Mouse (Mus musculus): ENCODE measurements around the gene Igsf8. TPM values are rescaled to one million over a fixed set of nuclear protein-coding genes. Genes with fewer than 3 reads are reported as not detected.

Igsf8 gene
- polyA plus RNA-seq, 2 experiments, result 11.0 to 15.4 TPM

DNA sequence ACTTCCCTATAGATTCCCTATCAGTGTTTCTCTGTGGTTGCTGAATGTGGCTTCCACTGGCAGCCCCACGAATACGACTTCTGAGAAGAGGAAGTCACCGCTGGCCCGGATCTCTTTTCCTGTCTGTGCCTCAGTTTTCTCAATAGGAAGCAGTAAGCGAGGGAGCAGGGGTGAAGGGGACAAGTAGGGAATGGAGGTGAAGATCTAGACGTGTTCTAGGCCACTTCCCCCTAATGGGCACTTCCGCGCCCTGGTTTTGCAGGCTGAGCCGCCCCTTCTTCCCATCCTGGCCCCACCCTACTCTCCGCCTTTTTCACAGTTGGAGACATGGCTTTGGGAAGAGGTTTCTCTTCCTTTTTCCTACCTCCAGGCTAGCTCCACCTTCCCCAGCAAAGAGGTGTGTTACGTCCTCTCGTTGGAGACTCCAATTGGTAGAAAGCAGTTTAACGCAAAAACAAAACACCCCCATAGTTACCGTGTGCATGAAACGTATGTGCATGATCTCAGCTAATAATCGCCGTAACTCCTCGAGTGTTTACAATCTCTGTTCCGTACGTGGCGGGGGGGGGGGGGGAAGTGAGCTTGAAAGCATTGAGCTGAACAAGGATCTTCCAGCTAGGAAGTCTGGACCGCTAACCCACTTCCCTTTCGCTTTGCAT is 49.9 kb downstream of the Igsf8 start:
- H3K27me3 ChIP-seq (ENCODE audit: control insufficient read depth, insufficient read depth, low read length), result no peaks in the 10 kb centered on the region
- H3K4me2 ChIP-seq (ENCODE audit: low read depth), result peak overlapping the region; percentile 98
- TF ChIP-seq CTCF (IDR thresholded peaks at IDR 0.05; ENCODE audit: low read depth) (no peak), EP300 (IDR thresholded peaks at IDR 0.05; ENCODE audit: low read depth) (no peak)
- H3K4me3 ChIP-seq (ENCODE audit: insufficient read depth in 1 of 2, low read depth in 2 of 2, low read length in 2 of 2), result peak overlapping the region; percentile 66 to 68
- H3K4me1 ChIP-seq (replicated peaks; ENCODE audit: control insufficient read depth in 2 of 2, insufficient read depth in 2 of 2, low read length in 1 of 2), result peaks cover 0 to 30% of the 10 kb centered on the region in 2 experiments; a peak in 3 of 4 replicates
- H3K9ac ChIP-seq (replicated peaks), result peak overlapping the region; percentile 70
- H3K27ac ChIP-seq, result peak overlapping the region; percentile 75
- H3K9me3 ChIP-seq (ENCODE audit: control insufficient read depth, low read length), result no peaks in the 10 kb centered on the region
- ATAC-seq (ENCODE audit: insufficient read depth) (peak; percentile 32), DNase-seq (ENCODE audit: low read depth in 3 of 3, low spot score in 3 of 3) (peak; percentile 47 to 63 (median 54))
- no peaks in the 10 kb centered on the region for H3K36me3 ChIP-seq (replicated peaks; ENCODE audit: control insufficient read depth, insufficient read depth, low read depth)
- 2% methylated on average over 23 of the region's 23 CpGs for WGBS (ENCODE audit: insufficient replicate concordance)

DNA sequence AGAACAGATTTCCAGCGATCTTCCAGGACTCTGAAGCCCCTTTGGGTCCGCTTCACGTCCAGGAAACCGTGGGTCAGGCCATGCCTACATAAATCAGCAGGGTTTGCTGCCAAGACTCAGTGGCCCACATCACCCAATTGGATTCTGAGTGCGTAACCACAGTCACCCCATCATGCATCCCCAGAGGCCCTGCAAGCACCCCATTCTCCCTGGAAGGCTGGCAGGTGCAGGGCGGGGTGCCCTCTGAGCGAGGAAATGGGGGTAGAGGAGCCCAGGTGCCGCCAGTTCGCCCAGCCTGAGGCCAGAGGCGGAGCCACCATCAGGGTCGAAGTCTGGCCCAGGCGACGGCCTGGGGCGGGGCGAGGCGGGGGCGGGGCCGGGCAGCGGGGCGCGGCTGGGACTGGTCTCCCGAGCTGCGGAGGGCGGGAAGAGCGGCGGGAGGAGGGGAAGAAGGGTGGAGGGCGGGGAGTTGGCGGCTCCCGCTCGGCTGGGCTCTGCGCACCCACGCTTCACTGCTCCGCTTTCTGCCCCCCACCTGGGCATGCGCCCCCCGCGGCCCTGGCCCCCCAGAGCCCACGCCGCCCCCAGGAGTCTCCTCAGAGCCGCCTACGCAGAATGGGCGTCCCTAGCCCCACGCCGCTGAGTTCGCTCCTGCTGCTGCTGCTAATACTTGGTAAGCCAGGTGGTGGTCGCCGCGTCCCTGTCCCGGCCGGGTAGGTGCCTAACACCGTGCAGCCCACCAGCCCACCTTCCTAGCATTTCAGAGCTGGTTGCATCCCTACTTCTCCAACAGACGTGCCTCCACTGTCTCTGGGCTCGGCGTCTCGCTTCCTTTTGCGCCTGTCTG is 50.7 kb downstream of the Igsf8 start:
- H3K36me3 ChIP-seq (replicated peaks; ENCODE audit: control insufficient read depth, insufficient read depth, low read depth), result no peaks in the 10 kb centered on the region
- peaks cover 0 to 27% of the 10 kb centered on the region in 2 experiments; a peak in 3 of 4 replicates for H3K4me1 ChIP-seq (replicated peaks; ENCODE audit: control insufficient read depth in 2 of 2, insufficient read depth in 2 of 2, low read length in 1 of 2)
- no peak for TF ChIP-seq EP300 (IDR thresholded peaks at IDR 0.05; ENCODE audit: low read depth)
- no peak for TF ChIP-seq CTCF (IDR thresholded peaks at IDR 0.05; ENCODE audit: low read depth)
- under 1% methylated on average over 52 of the region's 55 CpGs for WGBS (ENCODE audit: insufficient replicate concordance)
- no peaks in the 10 kb centered on the region for H3K9me3 ChIP-seq (ENCODE audit: control insufficient read depth, low read length)
- H3K27ac ChIP-seq, result peak overlapping the region; percentile 75
- peak; percentile 86 for ATAC-seq (ENCODE audit: insufficient read depth)
- peak overlapping the region; percentile 98 for H3K4me2 ChIP-seq (ENCODE audit: low read depth)
- no peaks in the 10 kb centered on the region for H3K27me3 ChIP-seq (ENCODE audit: control insufficient read depth, insufficient read depth, low read length)
- H3K4me3 ChIP-seq (ENCODE audit: insufficient read depth in 1 of 2, low read depth in 2 of 2, low read length in 2 of 2), result peak overlapping the region; percentile 66 to 77
- peak overlapping the region; percentile 77 for H3K9ac ChIP-seq (replicated peaks)
- peak; percentile 78 to 80 (median 79) for DNase-seq (ENCODE audit: low read depth in 3 of 3, low spot score in 3 of 3)

DNA sequence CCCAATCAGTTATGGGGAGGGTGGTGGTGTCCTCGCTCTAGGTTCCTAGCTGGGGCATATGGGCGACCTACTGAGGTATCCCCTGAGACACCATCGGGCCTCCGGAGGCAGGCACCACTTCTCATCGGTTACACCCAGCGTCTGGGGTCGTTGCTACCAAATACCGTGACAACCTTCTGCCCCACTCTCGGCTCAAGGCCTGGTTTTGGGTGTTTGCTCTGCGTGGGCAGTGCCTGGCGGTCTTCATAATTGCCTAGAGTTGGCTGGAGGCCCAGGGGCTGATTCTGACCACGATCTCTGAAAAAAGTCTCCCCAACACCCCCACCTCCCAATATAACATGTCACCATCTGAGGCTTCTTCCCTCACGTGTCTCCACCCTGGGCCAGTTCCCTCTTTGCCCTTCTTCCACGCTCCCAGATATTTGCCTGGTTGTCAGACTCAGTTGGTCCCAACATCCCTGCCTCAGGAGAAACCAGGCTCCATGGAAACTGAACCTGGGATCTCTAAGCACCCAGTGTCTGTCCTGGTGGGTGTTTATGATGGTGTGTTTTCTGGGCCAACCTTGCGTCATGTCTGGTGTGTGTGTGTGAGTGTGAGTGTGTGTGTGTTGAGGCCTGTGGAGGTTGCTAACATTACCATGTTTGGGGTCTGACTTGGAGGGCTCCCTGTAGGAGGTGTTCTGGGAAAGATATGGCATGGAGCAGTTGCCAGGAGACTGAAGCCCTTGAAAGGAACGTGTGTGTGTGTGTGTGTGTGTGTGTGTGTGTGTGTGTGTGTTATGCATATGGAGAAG is 51.5 kb downstream of the Igsf8 start:
- no peak for TF ChIP-seq CTCF (IDR thresholded peaks at IDR 0.05; ENCODE audit: low read depth)
- TF ChIP-seq EP300 (IDR thresholded peaks at IDR 0.05; ENCODE audit: low read depth), result no peak
- Histone ChIP-seq H3K4me3 (ENCODE audit: insufficient read depth in 1 of 2, low read depth in 2 of 2, low read length in 2 of 2) (peak overlapping the region; percentile 66 to 77), H3K9me3 (ENCODE audit: control insufficient read depth, low read length) (no peaks in the 10 kb centered on the region), H3K4me1 (replicated peaks; ENCODE audit: control insufficient read depth in 2 of 2, insufficient read depth in 2 of 2, low read length in 1 of 2) (peaks cover 0 to 27% of the 10 kb centered on the region in 2 experiments; a peak in 3 of 4 replicates), H3K27me3 (ENCODE audit: control insufficient read depth, insufficient read depth, low read length) (no peaks in the 10 kb centered on the region), H3K4me2 (ENCODE audit: low read depth) (peak overlapping the region; percentile 98), H3K27ac (no peak overlapping the region), H3K9ac (replicated peaks) (peak overlapping the region; percentile 77), H3K36me3 (replicated peaks; ENCODE audit: control insufficient read depth, insufficient read depth, low read depth) (no peaks in the 10 kb centered on the region; the same call in 1 of the 2 replicates)
- DNase-seq (ENCODE audit: low read depth in 3 of 3, low spot score in 3 of 3), result no peak
- WGBS (ENCODE audit: insufficient replicate concordance), result 9% methylated on average over 16 of the region's 16 CpGs
- ATAC-seq (ENCODE audit: insufficient read depth), result peak; percentile 46; the same call in 1 of the 2 replicates

DNA sequence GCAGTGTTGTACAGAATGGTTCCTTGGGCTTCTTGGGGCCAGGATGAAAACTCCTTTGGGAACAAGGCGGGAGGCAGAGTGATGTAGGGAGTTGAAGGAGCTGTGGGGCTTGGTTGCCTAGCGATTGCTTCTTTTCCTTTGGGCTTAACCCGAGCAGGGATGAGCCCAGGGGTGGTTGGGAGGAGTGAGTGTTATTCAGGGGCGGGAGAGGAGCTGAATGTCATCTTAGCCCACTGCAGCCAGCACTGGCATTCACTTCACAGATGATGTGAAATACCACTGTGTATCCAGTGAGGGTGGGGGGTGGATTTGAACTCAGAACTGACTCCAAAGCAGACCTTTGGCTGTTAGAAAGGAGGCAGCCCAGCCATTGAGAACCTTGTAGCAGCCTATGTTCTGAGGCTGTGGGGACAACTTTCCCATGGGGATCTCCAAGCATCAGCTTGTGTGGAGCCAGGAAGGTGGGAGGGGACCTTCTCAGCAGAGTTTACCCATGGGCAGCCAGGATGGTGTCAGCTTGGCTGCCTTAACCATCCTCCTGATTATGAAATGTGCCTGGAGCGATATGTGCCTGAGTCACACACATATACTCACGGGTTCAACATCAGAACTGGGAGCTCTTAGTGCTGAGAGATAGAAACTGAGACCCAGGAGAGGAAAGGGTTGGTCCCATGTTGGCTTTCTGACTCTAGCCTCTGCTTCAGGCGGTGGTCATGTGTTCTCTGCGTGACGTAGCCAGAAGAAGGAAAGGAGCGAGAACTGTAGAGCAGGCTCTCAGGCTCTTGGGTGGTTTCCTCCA is 52.4 kb downstream of the Igsf8 start:
- DNase-seq (ENCODE audit: low read depth in 3 of 3, low spot score in 3 of 3) (no peak), ATAC-seq (ENCODE audit: insufficient read depth) (no peak)
- Histone ChIP-seq H3K4me3 (ENCODE audit: insufficient read depth in 1 of 2, low read depth in 2 of 2, low read length in 2 of 2) (no peak overlapping the region; a peak in 1 of 4 replicates), H3K27me3 (ENCODE audit: control insufficient read depth, insufficient read depth, low read length) (no peaks in the 10 kb centered on the region), H3K9ac (replicated peaks) (no peak overlapping the region), H3K36me3 (replicated peaks; ENCODE audit: control insufficient read depth, insufficient read depth, low read depth) (no peaks in the 10 kb centered on the region; the same call in 1 of the 2 replicates), H3K4me1 (replicated peaks; ENCODE audit: control insufficient read depth in 2 of 2, insufficient read depth in 2 of 2, low read length in 1 of 2) (peaks cover 0 to 27% of the 10 kb centered on the region in 2 experiments; a peak in 3 of 4 replicates), H3K27ac (no peak overlapping the region), H3K9me3 (ENCODE audit: control insufficient read depth, low read length) (no peaks in the 10 kb centered on the region), H3K4me2 (ENCODE audit: low read depth) (no peak overlapping the region)
- TF ChIP-seq CTCF (IDR thresholded peaks at IDR 0.05; ENCODE audit: low read depth), result no peak
- no peak for TF ChIP-seq EP300 (IDR thresholded peaks at IDR 0.05; ENCODE audit: low read depth)
- WGBS (ENCODE audit: insufficient replicate concordance), result 76% methylated on average over 10 of the region's 10 CpGs
